Mouse (Mus musculus) lung, adult 2 months (tissue): Measurements from ENCODE around the gene Slc9a7.

ENCODE experiments used
- CTCF ChIP-seq: fragments of 200-500 bp; IDR thresholded peaks from 2 replicates; pipeline ENCODE4 v1.5.1; 2011; ENCODE audit warnings: mild to moderate bottlenecking, low read length, control low read depth; ENCODE audit not compliant: insufficient read depth
- POLR2A ChIP-seq: fragments of 200-500 bp; IDR thresholded peaks from 2 replicates; pipeline ENCODE4 v1.6.1; 2011; ENCODE audit warnings: low read depth, mild to moderate bottlenecking, control low read depth, low read length, borderline replicate concordance; ENCODE audit errors: extremely low read depth

- no peak for TF ChIP-seq CTCF
- TF ChIP-seq POLR2A, result no peak
These were observed 131.3 kb downstream of the Slc9a7 start for GRCm38 (mm10) chrX:20160301-20160700.
